Mouse (Mus musculus) stomach, embryonic 16.5 days (tissue): Measurements from ENCODE around the gene Gpank1. TPM values are rescaled to one million over a fixed set of nuclear protein-coding genes. Genes with fewer than 3 reads are reported as not detected.

Source experiments
- ATAC-seq: fragments of 200-750 bp; cut with Nextera tagmentation; 2 replicates; pipeline ENCODE4 v1.8.0; 2017; ENCODE audit warnings: moderate number of reproducible peaks, moderate TSS enrichment; ENCODE audit not compliant: insufficient read depth, low FRiP score
- H3K27ac ChIP-seq: fragments of 300-500 bp; sonication (generic); 2 replicates; pipeline ENCODE4 v1.5.1; 2014; ENCODE audit warnings: low read length
- H3K27me3 ChIP-seq: fragments of 300-500 bp; sonication (generic); 2 replicates; pipeline ENCODE4 v1.6.1; 2014; ENCODE audit warnings: low read length, control low read depth, mixed read lengths; ENCODE audit not compliant: control insufficient read depth, insufficient read depth
- H3K36me3 ChIP-seq: fragments of 300-500 bp; sonication (generic); 2 replicates; pipeline ENCODE4 v1.6.1; 2014; ENCODE audit warnings: low read length; ENCODE audit not compliant: control insufficient read depth, insufficient read depth
- H3K4me1 ChIP-seq: fragments of 300-500 bp; sonication (generic); 2 replicates; pipeline ENCODE4 v1.6.1; 2014; ENCODE audit warnings: low read length, control low read depth, mixed read lengths; ENCODE audit not compliant: control insufficient read depth, insufficient read depth
- H3K4me2 ChIP-seq: fragments of 300-500 bp; sonication (generic); 2 replicates; pipeline ENCODE4 v1.6.1; 2014; ENCODE audit warnings: low read depth, low read length, mixed read lengths
- H3K4me3 ChIP-seq: fragments of 300-500 bp; sonication (generic); replicated peaks from 2 replicates; pipeline ENCODE4 v1.5.1; 2014; ENCODE audit warnings: mild to moderate bottlenecking, low read length
- H3K9ac ChIP-seq: fragments of 300-500 bp; sonication (generic); 2 replicates; pipeline ENCODE4 v1.6.1; 2014; ENCODE audit warnings: low read length
- H3K9me3 ChIP-seq: fragments of 300-500 bp; sonication (generic); replicated peaks from 2 replicates; pipeline ENCODE4 v1.6.1; 2016; ENCODE audit warnings: low read length, control low read depth; ENCODE audit not compliant: control insufficient read depth
- WGBS: fragments of 180-500 bp; shearing (Covaris S2); extraction: QIAGEN DNeasy Blood & Tissue Kit; methylation state at CpG from one replicate; pipeline ENCODE4 v1.1.7; 2014; 5-methylcytosine and 5-hydroxymethylcytosine counted together
- polyA plus RNA-seq: library from polyadenylated mRNA; unstranded; fragments of >200 nt; fragmentation: Nextera tagmentation; extraction: Ambion mirVana; gene quantifications from 2 replicates; pipeline ENCODE4 v1.2.1, GENCODE M21; 2015

The Gpank1 gene
- polyA plus RNA-seq, 1 experiment from 2014 or later, result 18.1 TPM

- 92% methylated on average over 16 of the region's 16 CpGs for WGBS
- H3K27me3 ChIP-seq, result no peaks in the 10 kb centered on the region
- no peak overlapping the region for H3K9ac ChIP-seq
- no peak overlapping the region for H3K4me3 ChIP-seq
- no peak for ATAC-seq
- peaks cover 14% of the 10 kb centered on the region for H3K4me1 ChIP-seq
- peaks cover 63% of the 10 kb centered on the region for H3K36me3 ChIP-seq
- no peak overlapping the region for H3K4me2 ChIP-seq
- H3K9me3 ChIP-seq, result no peaks in the 10 kb centered on the region
- no peak overlapping the region for H3K27ac ChIP-seq
These were observed 37.8 kb downstream of the Gpank1 start for GRCm38 (mm10) chr17:35158850-35159593.

- no peak overlapping the region for H3K4me2 ChIP-seq
- H3K4me1 ChIP-seq, result peaks cover 14% of the 10 kb centered on the region
- H3K9me3 ChIP-seq, result no peaks in the 10 kb centered on the region
- no peak overlapping the region for H3K9ac ChIP-seq
- no peak overlapping the region for H3K4me3 ChIP-seq
- H3K27me3 ChIP-seq, result no peaks in the 10 kb centered on the region
- H3K36me3 ChIP-seq, result peaks cover 56% of the 10 kb centered on the region
- ATAC-seq, result no peak
- 86% methylated on average over 7 of the region's 7 CpGs for WGBS
- no peak overlapping the region for H3K27ac ChIP-seq
These were observed 38.4 kb downstream of the Gpank1 start for GRCm38 (mm10) chr17:35159638-35160037.

GRCm38 (mm10) chr17:35161421-35161820 lies 40.2 kb downstream of the Gpank1 start:
- Histone ChIP-seq H3K9me3 (no peaks in the 10 kb centered on the region), H3K27me3 (no peaks in the 10 kb centered on the region), H3K4me2 (no peak overlapping the region), H3K4me3 (no peak overlapping the region), H3K36me3 (peaks cover 47% of the 10 kb centered on the region), H3K4me1 (peaks cover 23% of the 10 kb centered on the region), H3K27ac (no peak overlapping the region), H3K9ac (no peak overlapping the region)
- 82% methylated on average over 11 of the region's 11 CpGs for WGBS
- ATAC-seq, result no peak

GRCm38 (mm10) chr17:35162121-35162520 lies 40.9 kb downstream of the Gpank1 start:
- Histone ChIP-seq H3K27me3 (no peaks in the 10 kb centered on the region), H3K4me3 (peak overlapping the region; percentile 99), H3K4me1 (peaks cover 25% of the 10 kb centered on the region), H3K9ac (peak overlapping the region; percentile 100), H3K36me3 (peaks cover 43% of the 10 kb centered on the region), H3K4me2 (peak overlapping the region; percentile 95), H3K27ac (no peak overlapping the region), H3K9me3 (no peaks in the 10 kb centered on the region)
- ATAC-seq, result no peak
- 66% methylated on average over 14 of the region's 14 CpGs for WGBS

- H3K4me3 ChIP-seq, result peak overlapping the region; percentile 99
- H3K27me3 ChIP-seq, result no peaks in the 10 kb centered on the region
- peaks cover 25% of the 10 kb centered on the region for H3K4me1 ChIP-seq
- H3K9ac ChIP-seq, result peak overlapping the region; percentile 100
- H3K4me2 ChIP-seq, result peak overlapping the region; percentile 95
- 0 out of 2 replicates have a peak overlapping the region, but pooled peaks have one; percentile 24 for H3K27ac ChIP-seq
- peaks cover 37% of the 10 kb centered on the region for H3K36me3 ChIP-seq
- H3K9me3 ChIP-seq, result no peaks in the 10 kb centered on the region
- no peak for ATAC-seq
- WGBS, result 29% methylated on average over 12 of the region's 12 CpGs
These were observed 41.5 kb downstream of the Gpank1 start for GRCm38 (mm10) chr17:35162730-35163129.

- H3K9me3 ChIP-seq, result no peaks in the 10 kb centered on the region
- peak overlapping the region; percentile 95 for H3K4me2 ChIP-seq
- WGBS, result 7% methylated on average over 8 of the region's 8 CpGs
- H3K27ac ChIP-seq, result peak overlapping the region; percentile 96
- H3K36me3 ChIP-seq, result peaks cover 30% of the 10 kb centered on the region
- ATAC-seq, result no peak
- H3K9ac ChIP-seq, result peak overlapping the region; percentile 100
- peaks cover 25% of the 10 kb centered on the region for H3K4me1 ChIP-seq
- peak overlapping the region; percentile 99 for H3K4me3 ChIP-seq
- H3K27me3 ChIP-seq, result no peaks in the 10 kb centered on the region
These were observed 42.2 kb downstream of the Gpank1 start for GRCm38 (mm10) chr17:35163326-35164081.

GRCm38 (mm10) chr17:35164218-35164567 lies 42.9 kb downstream of the Gpank1 start:
- Histone ChIP-seq H3K4me3 (peak overlapping the region; percentile 99), H3K9me3 (no peaks in the 10 kb centered on the region), H3K9ac (peak overlapping the region; percentile 100), H3K4me1 (peaks cover 25% of the 10 kb centered on the region), H3K27ac (peak overlapping the region; percentile 96), H3K4me2 (peak overlapping the region; percentile 95), H3K27me3 (no peaks in the 10 kb centered on the region), H3K36me3 (peaks cover 23% of the 10 kb centered on the region)
- no peak for ATAC-seq
- WGBS, result under 1% methylated on average over 23 of the region's 28 CpGs

- H3K36me3 ChIP-seq, result peaks cover 18% of the 10 kb centered on the region
- H3K4me2 ChIP-seq, result peak within 1 kb of the TSS; percentile 95
- H3K9ac ChIP-seq, result peak within 1 kb of the TSS; percentile 100
- H3K4me1 ChIP-seq, result peaks cover 25% of the 10 kb centered on the region
- peak; percentile 97 for ATAC-seq
- H3K9me3 ChIP-seq, result no peaks in the 10 kb centered on the region
- H3K27me3 ChIP-seq, result no peaks in the 10 kb centered on the region
- 1% methylated on average over 77 of the region's 89 CpGs for WGBS
- peak within 1 kb of the TSS; percentile 99 for H3K4me3 ChIP-seq
- peak within 1 kb of the TSS; percentile 96 for H3K27ac ChIP-seq
These were observed 43.6 kb downstream of the Gpank1 start, which contains the start of gene Prrc2a for GRCm38 (mm10) chr17:35164568-35165450. TSS of gene Prrc2a (minus strand) at chr17:35164897.
